Mouse (Mus musculus): ENCODE results near the gene 1700001J03Rik.
"Not testable (repeated sequence)": the region's sequence is repeated elsewhere in the genome, so short reads cannot be mapped to it uniquely, and the experiment has no call there.

GRCm38 (mm10) chr5:146187441-146187840 lies 2.3 kb upstream of the 1700001J03Rik start:
- TF ChIP-seq CTCF (IDR thresholded peaks at IDR 0.05; ENCODE audit: low read depth) = peak; percentile 83
- TF ChIP-seq EP300 (optimal IDR thresholded peaks at IDR 0.05) = not testable (repeated sequence)

All from stomach, postnatal 0 days (tissue).